Mouse (Mus musculus) G1E (cell line): ENCODE measurements around the gene Il17f.

Source experiments
- CTCF ChIP-seq: IDR thresholded peaks from 2 replicates; pipeline ENCODE4 v1.5.1; 2012; ENCODE audit warnings: low read depth, low read length, inconsistent platforms, mixed read lengths
- GATA1 ChIP-seq: IDR thresholded peaks from 2 replicates; pipeline ENCODE4 v1.6.1; 2012; ENCODE audit warnings: borderline replicate concordance, low read length, inconsistent platforms, mixed read lengths
- POLR2AphosphoS5 ChIP-seq: IDR thresholded peaks from 2 replicates; pipeline ENCODE4 v1.6.1; 2012; ENCODE audit warnings: low read depth, low read length, inconsistent platforms; ENCODE audit not compliant: insufficient replicate concordance
- TAL1 ChIP-seq: conservative IDR thresholded peaks from 2 replicates; pipeline ENCODE4 v1.6.1; 2012; ENCODE audit warnings: low read depth, low read length, inconsistent platforms, mixed read lengths

GRCm38 (mm10) chr1:20817596-20817995 lies 27.2 kb upstream of the Il17f start:
- TF ChIP-seq CTCF, result no peak
- no peak for TF ChIP-seq TAL1
- TF ChIP-seq GATA1, result no peak
- no peak for TF ChIP-seq POLR2AphosphoS5
